Mouse (Mus musculus): ENCODE results near the gene Hsd3b6. TPM values are rescaled to one million over a fixed set of nuclear protein-coding genes. Genes with fewer than 3 reads are reported as not detected.
"Not testable (repeated sequence)": the region's sequence is repeated elsewhere in the genome, so short reads cannot be mapped to it uniquely, and the experiment has no call there.

Gene Hsd3b6
- not detected for total RNA-seq (2021)
- long read RNA-seq = 0 reads

GRCm38 (mm10) chr3:98814101-98814670, at the start of gene Hsd3b6:
Hsd3b6 (minus strand) TSS chr3:98814443.
- DNase-seq (ENCODE audit: low spot score in 2 of 2) = no peak

- no peak for DNase-seq (ENCODE audit: low spot score in 2 of 2)
These were observed 48.6 kb upstream of the Hsd3b6 start for GRCm38 (mm10) chr3:98862800-98863199.

GRCm38 (mm10) chr3:98859576-98859975, 45.3 kb upstream of the Hsd3b6 start, which contains the start of gene Hsd3b1:
Hsd3b1 (minus strand) TSS chr3:98859794.
- no peak for DNase-seq (ENCODE audit: low spot score in 2 of 2)

GRCm38 (mm10) chr3:98858051-98858450, 43.8 kb upstream of the Hsd3b6 start:
- DNase-seq (ENCODE audit: low spot score in 2 of 2) = no peak

GRCm38 (mm10) chr3:98856892-98857291, 42.6 kb upstream of the Hsd3b6 start:
- DNase-seq (ENCODE audit: low spot score in 2 of 2) = no peak

- DNase-seq (ENCODE audit: low spot score in 2 of 2) = no peak
These were observed 40.9 kb upstream of the Hsd3b6 start for GRCm38 (mm10) chr3:98855160-98855559.

GRCm38 (mm10) chr3:98853685-98854084, 39.4 kb upstream of the Hsd3b6 start:
- no peak for DNase-seq (ENCODE audit: low spot score in 2 of 2)

- DNase-seq (ENCODE audit: low spot score in 2 of 2) = no peak
These were observed 38.8 kb upstream of the Hsd3b6 start for GRCm38 (mm10) chr3:98853051-98853450.

- no peak for DNase-seq (ENCODE audit: low spot score in 2 of 2)
These were observed 38.4 kb upstream of the Hsd3b6 start for GRCm38 (mm10) chr3:98852631-98853030.

- no peak for DNase-seq (ENCODE audit: low spot score in 2 of 2)
These were observed 37.6 kb upstream of the Hsd3b6 start for GRCm38 (mm10) chr3:98851853-98852252.

- no peak for DNase-seq (ENCODE audit: low spot score in 2 of 2)
These were observed 36.0 kb upstream of the Hsd3b6 start for GRCm38 (mm10) chr3:98850262-98850661.

GRCm38 (mm10) chr3:98848898-98849297, 34.7 kb upstream of the Hsd3b6 start:
- no peak for DNase-seq (ENCODE audit: low spot score in 2 of 2)

- not testable (repeated sequence) for DNase-seq (ENCODE audit: low spot score in 2 of 2)
These were observed 1.6 kb downstream of the Hsd3b6 start for GRCm38 (mm10) chr3:98812653-98813052.

- DNase-seq (ENCODE audit: low spot score in 2 of 2) = not testable (repeated sequence)
These were observed 9.2 kb downstream of the Hsd3b6 start for GRCm38 (mm10) chr3:98805032-98805431.

GRCm38 (mm10) chr3:98786551-98786950, 27.7 kb downstream of the Hsd3b6 start:
- no peak for DNase-seq (ENCODE audit: low spot score in 2 of 2)

- no peak for DNase-seq (ENCODE audit: low spot score in 2 of 2)
These were observed 31.9 kb downstream of the Hsd3b6 start for GRCm38 (mm10) chr3:98782181-98782868.

GRCm38 (mm10) chr3:98780921-98781320, 33.3 kb downstream of the Hsd3b6 start:
- DNase-seq (ENCODE audit: low spot score in 2 of 2) = no peak

GRCm38 (mm10) chr3:98764155-98764554, 50.1 kb downstream of the Hsd3b6 start:
- no peak for DNase-seq (ENCODE audit: low spot score in 2 of 2)

GRCm38 (mm10) chr3:98756836-98757235, 57.4 kb downstream of the Hsd3b6 start:
- no peak for DNase-seq (ENCODE audit: low spot score in 2 of 2)

Data from layer of hippocampus, postnatal 10 days (tissue).